Mouse (Mus musculus) urinary bladder, postnatal 10 days (tissue): ENCODE data around the gene Adam8.

Experiments used
- DNase-seq: peaks from one replicate; pipeline ENCODE4 v3.0.0; 2022; ENCODE audit warnings: low spot score

Gene Adam8

DNA sequence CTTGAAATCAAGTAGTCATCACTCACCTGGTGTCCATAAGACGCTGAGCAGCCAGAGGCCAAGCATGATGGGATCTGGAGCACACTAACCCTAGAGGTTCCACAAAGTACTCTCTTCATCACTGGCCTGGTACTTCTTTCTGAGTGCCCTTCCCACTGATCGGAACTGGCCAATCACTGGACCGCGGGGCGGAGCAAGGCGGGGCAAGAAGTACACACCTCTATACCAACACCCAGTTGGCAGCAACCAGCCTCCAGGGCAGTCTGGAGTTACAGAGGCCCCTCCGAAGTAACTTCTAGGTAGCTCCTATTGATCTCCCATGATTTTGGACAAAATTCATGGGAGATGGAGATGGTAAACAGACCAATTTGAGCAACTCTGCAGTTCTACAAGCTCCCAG, at the start of gene Adam8:
Gene Adam8 (minus strand): TSS at position 157 of the 400 bp plus-strand sequence.
- DNase-seq = no peak

DNA sequence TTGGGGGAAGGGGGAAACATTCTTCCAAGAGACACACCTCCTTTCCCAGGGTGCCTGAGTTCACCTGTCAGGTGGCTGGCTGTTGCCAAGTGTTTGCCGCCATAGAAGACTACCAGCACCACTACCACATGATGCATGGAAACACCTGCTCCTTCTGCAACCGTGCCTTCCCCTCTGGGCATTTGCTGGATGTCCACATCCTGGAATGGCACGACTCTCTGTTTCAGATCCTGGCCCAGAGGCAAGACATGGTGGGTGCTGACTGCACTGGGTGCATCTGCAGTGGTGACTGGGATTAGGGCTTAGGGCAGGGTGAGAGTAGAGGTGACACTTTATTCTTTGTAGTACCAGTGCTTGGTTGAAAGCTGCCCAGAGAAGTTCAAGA, 44.8 kb upstream of the Adam8 start:
- DNase-seq = no peak

DNA sequence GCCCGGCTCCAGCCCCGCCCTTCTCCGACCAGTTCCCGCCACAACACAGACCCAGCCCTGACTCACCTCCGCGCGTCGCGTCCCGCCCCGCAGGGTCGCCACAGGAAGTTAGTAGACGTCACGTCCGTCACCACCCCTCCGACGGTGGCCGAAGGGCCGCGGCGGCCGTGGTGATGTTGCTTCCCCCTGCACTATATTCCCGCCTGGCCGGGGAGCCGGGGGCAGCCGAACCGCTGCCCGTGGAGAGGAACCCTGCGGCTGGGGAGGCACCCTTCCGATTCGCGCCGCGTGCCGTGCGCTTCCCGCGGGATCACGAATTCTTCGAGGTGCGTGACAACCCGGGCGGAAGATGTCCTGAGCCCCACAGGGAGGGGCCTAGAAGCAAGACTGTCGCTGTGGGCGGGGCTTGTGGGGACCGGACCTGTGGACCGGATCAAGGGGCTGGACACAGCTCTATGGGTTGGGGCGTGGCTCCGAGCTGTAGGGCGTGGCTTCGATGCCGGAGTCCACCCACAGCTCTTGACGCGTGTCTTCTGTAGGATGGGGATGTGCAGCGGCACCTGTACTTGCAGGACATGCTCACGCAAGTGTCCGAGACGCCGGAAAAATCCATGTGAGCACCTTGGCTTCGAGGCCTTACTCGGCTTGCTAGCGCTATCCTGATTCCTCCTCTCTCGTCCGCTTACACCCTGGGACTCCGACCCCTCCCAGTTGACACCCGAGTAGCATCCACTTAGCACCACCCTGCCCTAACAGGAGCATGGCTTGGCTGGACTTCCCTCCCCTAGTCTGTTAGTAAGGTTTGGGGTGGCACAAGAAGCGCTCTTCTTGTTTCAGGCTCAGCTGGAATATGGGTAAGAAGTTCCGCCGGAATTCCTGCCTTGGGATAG, 44.2 kb upstream of the Adam8 start, which contains the start of the genes Zfp511 and Tubgcp2:
Gene Zfp511 (plus strand): TSS at position 111 of the 890 bp plus-strand sequence.
Gene Tubgcp2 (minus strand): TSS at position 389 of the 890 bp plus-strand sequence.
- peak; percentile 79 for DNase-seq

DNA sequence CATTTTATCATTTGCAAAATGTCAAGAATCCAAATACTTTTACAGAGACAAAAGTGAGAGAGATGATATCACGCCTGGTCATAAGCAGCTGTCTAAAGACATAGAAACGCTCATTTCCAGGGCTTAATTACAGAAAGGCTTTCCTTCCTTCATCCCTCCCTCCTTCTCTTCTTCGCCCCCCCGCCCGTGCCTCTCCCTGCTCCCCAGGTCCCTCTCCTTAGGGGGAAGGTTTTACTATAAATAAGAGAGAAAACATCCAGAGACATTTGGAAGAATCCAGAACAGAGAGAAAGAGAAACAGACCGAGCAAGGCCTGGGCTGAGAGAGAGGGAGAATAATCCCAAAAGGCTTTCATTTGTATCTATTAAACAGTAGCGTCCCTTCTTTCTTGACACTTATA, 43.1 kb upstream of the Adam8 start:
- DNase-seq = no peak

DNA sequence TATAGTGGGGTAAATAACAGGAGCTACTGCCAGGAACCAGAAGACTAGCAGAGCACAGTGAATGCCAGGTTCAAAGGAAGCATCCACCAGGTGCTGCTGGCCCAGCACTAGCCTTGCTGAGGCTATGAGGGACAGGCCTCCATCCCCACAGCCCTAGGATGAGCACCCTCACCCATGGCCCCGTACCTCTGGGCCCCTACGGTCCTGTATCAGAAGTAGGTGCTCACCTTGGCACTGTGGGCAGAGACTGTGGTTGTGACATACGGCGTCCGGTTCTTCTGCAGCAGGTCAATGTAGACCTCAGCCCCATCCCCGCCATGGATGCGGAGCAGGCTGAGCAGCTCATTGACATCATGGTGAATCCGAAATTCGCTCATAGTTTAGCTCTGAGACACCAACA, 41.0 kb upstream of the Adam8 start:
- DNase-seq = no peak

DNA sequence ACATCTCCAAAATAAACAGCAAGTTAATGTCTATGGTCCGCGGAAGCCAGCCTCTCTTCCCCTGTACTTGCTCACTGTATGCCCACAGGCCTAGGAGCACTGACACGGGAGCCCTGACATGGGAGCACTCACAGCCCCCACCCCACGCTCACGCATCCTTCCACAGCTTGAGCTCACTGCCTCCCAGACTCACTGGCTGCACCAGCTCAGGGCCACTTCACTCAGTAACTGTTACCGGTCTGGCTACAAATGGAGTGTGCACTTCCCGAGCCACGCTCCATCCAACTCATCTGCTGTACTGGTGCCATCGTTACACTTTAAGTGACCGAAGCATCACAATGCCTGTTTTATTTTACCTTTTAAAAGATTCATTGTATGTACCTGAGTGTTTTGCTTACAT, 40.0 kb upstream of the Adam8 start:
- DNase-seq = no peak

- DNase-seq = no peak
Measured at GRCm38 (mm10) chr7:140031771-140032170, 39.4 kb upstream of the Adam8 start.

GRCm38 (mm10) chr7:140011336-140011735, 19.0 kb upstream of the Adam8 start:
- no peak for DNase-seq

DNA sequence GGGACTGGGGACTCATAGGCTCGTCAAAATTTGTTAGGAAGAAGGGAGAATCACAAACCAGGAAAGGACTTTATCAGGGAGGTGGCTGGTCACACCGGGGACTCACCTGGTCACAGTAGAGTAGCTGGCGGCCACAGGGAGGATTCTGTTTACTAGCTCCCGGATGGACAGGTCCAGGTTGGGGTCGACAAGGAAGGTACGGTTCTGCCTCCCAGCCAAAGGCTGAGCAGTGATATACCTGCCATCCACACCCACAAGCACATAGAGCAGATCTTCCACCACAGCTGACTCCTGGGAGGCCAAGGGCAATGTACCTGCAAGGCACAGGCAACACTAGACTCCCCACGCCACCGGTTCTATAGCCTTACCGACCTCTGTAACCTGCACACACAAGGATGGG, 15.4 kb upstream of the Adam8 start:
- no peak for DNase-seq

DNA sequence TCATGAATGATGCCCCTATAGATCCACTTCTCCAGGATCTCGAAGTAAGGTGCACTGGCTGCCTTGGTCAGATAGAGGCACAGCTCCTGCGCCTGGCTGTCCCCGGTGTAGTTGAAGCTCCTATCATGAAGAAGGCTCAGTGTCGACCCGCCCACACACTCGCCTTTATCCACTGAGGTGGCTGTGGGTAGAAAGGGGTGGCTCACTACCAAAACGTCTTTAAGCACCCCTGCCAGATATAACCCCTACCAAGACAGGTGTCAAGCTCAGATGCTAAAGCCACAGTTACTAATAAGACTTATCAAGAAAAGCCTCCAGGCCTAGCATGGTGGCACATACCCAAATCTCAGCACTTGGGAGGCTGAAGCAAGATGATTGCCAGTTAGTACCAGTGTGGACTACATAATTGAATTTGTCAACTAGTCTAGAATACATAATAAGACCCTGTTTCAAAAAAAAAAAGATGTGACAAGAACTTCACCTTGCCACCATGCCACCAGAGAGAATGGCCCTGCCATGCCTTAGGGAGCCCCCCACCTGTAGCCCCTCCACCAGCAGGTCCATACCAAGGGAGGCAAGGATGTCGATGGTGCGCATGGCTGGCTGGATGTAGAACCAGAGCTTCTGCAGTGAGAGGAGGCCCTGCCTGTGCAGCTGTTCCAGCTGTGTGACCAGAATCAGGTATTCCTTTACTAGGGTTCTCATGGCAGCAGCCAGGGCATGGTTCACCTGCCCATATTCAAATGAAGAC, 14.7 kb upstream of the Adam8 start:
- DNase-seq = no peak

DNA sequence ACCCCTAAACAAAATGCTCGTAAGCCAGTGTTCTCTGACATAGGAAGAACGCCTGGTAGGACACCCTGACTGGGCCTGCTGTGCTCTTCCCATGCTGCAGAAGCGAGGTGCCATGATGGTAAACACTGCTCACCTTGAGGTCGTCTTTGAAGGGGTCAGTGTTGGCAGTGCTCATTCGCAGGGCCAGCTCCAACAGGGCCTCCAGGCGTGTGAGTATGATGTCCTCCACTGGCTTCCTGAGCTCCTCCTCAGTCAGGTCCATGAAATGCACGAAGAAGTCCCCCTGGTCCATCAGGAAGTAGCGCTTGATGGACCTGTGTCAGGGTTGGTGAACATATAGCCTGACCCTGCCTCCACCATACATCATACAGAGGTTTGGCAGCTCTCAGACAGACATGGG, 12.3 kb upstream of the Adam8 start:
- no peak for DNase-seq

GRCm38 (mm10) chr7:140001086-140001740, 8.9 kb upstream of the Adam8 start:
- no peak for DNase-seq

GRCm38 (mm10) chr7:139998691-139999350, 6.5 kb upstream of the Adam8 start:
- DNase-seq = no peak

DNA sequence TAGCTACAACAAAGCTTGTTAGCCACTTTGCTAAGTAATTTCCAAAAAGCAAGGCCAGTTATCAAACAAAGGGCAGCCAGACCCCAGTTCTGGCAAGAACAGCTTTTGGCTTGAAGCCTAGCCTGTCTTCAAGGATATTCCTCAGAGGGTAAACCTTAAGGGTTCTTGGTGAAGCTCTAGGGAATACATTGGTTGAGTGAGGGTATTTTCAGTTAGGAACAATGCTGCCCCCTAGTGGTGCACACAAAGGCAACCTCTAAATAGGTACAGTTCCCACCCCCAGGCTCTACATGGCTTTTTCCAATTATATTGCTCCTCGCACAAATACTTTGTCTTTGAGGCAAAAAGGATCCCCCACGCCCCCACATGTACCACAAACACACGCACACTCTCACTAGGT, 2.3 kb upstream of the Adam8 start:
- no peak for DNase-seq

DNA sequence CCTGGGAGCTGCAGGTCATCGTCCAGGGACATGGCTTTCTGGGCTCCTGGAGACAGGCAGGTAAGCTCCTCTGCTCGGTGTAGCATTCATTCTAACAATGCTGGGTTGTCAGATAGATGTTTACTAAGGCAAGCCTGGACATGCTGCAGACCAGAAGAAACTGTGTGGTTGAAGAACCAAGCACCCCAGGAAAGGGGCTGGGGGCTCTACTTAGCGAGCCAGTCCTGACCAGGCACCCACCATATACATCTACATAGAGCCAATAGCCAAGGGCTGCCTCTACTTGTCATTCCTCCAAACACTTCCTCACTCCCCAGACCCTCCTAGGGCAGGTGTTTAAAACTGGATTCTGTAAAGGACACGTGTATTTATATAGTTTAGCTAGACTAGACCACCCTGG, 1.8 kb upstream of the Adam8 start:
- no peak for DNase-seq

GRCm38 (mm10) chr7:139993532-139993931, 1.2 kb upstream of the Adam8 start:
- DNase-seq = no peak

GRCm38 (mm10) chr7:139990864-139991394, 1.4 kb downstream of the Adam8 start:
- no peak for DNase-seq

GRCm38 (mm10) chr7:139988272-139988671, 4.1 kb downstream of the Adam8 start:
- no peak for DNase-seq

GRCm38 (mm10) chr7:139984505-139984904, 7.9 kb downstream of the Adam8 start:
- no peak for DNase-seq

GRCm38 (mm10) chr7:139982058-139982457, 10.3 kb downstream of the Adam8 start:
- DNase-seq = no peak

GRCm38 (mm10) chr7:139980778-139981177, 11.6 kb downstream of the Adam8 start:
- DNase-seq = no peak
